Mouse (Mus musculus): ENCODE measurements around the gene Gm29427. TPM values are rescaled to one million over a fixed set of nuclear protein-coding genes. Genes with fewer than 3 reads are reported as not detected.

The Gm29427 gene
- polyA plus RNA-seq, 1 experiment from 2014 or later = 0.09 TPM

GRCm38 (mm10) chr1:130729153-130729552, 13.6 kb upstream of the Gm29427 start, which contains the start of gene Pfkfb2:
Gene Pfkfb2 (minus strand): TSS chr1:130729253.
- no peak for ATAC-seq
- H3K27ac ChIP-seq = no peak within 1 kb of the TSS
- H3K36me3 ChIP-seq = no peaks in the 10 kb centered on the region
- WGBS = 89% methylated on average over 2 of the region's 2 CpGs
- H3K4me3 ChIP-seq (replicated peaks) = no peak within 1 kb of the TSS
- H3K27me3 ChIP-seq = no peaks in the 10 kb centered on the region
- H3K4me1 ChIP-seq (replicated peaks) = 0 out of 2 replicates have a peak, but pooled peaks cover 12% of the 10 kb centered on the region
- no peak within 1 kb of the TSS for H3K4me2 ChIP-seq (replicated peaks)
- no peak within 1 kb of the TSS for H3K9ac ChIP-seq (replicated peaks)
- H3K9me3 ChIP-seq = no peaks in the 10 kb centered on the region

GRCm38 (mm10) chr1:130728708-130729107, 13.1 kb upstream of the Gm29427 start:
- WGBS = 91% methylated on average over 3 of the region's 3 CpGs
- no peak for ATAC-seq
- Histone ChIP-seq H3K36me3 (no peaks in the 10 kb centered on the region), H3K4me1 (replicated peaks) (0 out of 2 replicates have a peak, but pooled peaks cover 12% of the 10 kb centered on the region), H3K9me3 (no peaks in the 10 kb centered on the region), H3K27ac (no peak overlapping the region), H3K27me3 (no peaks in the 10 kb centered on the region), H3K9ac (replicated peaks) (no peak overlapping the region), H3K4me3 (replicated peaks) (no peak overlapping the region), H3K4me2 (replicated peaks) (no peak overlapping the region)

GRCm38 (mm10) chr1:130728070-130728469, 12.5 kb upstream of the Gm29427 start:
- no peak overlapping the region for H3K4me2 ChIP-seq (replicated peaks)
- no peaks in the 10 kb centered on the region for H3K36me3 ChIP-seq
- WGBS = 70% methylated on average over 1 of the region's 1 CpGs
- no peak overlapping the region for H3K4me3 ChIP-seq (replicated peaks)
- no peaks in the 10 kb centered on the region for H3K9me3 ChIP-seq
- no peak overlapping the region for H3K9ac ChIP-seq (replicated peaks)
- no peak overlapping the region for H3K27ac ChIP-seq
- no peaks in the 10 kb centered on the region for H3K27me3 ChIP-seq
- ATAC-seq = no peak
- 0 out of 2 replicates have a peak, but pooled peaks cover 12% of the 10 kb centered on the region for H3K4me1 ChIP-seq (replicated peaks)

GRCm38 (mm10) chr1:130726396-130726795, 10.8 kb upstream of the Gm29427 start:
- 0 out of 2 replicates have a peak, but pooled peaks cover 6% of the 10 kb centered on the region for H3K4me1 ChIP-seq (replicated peaks)
- no peaks in the 10 kb centered on the region for H3K27me3 ChIP-seq
- no peaks in the 10 kb centered on the region for H3K9me3 ChIP-seq
- no peaks in the 10 kb centered on the region for H3K36me3 ChIP-seq
- no peak overlapping the region for H3K9ac ChIP-seq (replicated peaks)
- no peak overlapping the region for H3K4me2 ChIP-seq (replicated peaks)
- H3K27ac ChIP-seq = no peak overlapping the region
- ATAC-seq = no peak
- H3K4me3 ChIP-seq (replicated peaks) = no peak overlapping the region
- 60% methylated on average over 2 of the region's 2 CpGs for WGBS

- Histone ChIP-seq H3K27me3 (no peaks in the 10 kb centered on the region), H3K9me3 (no peaks in the 10 kb centered on the region), H3K9ac (replicated peaks) (no peak overlapping the region), H3K4me2 (replicated peaks) (no peak overlapping the region), H3K4me1 (replicated peaks) (peaks cover 16% of the 10 kb centered on the region), H3K27ac (no peak overlapping the region), H3K4me3 (replicated peaks) (no peak overlapping the region), H3K36me3 (no peaks in the 10 kb centered on the region)
- 97% methylated on average over 5 of the region's 5 CpGs for WGBS
- ATAC-seq = no peak
Observed at GRCm38 (mm10) chr1:130724206-130724605, 8.6 kb upstream of the Gm29427 start.

- Histone ChIP-seq H3K4me1 (replicated peaks) (peaks cover 35% of the 10 kb centered on the region), H3K36me3 (no peaks in the 10 kb centered on the region), H3K4me3 (replicated peaks) (peak within 1 kb of the TSS; percentile 87), H3K9me3 (no peaks in the 10 kb centered on the region), H3K27me3 (0 out of 2 replicates have a peak, but pooled peaks cover 2% of the 10 kb centered on the region), H3K9ac (replicated peaks) (peak within 1 kb of the TSS; percentile 96), H3K4me2 (replicated peaks) (peak within 1 kb of the TSS; percentile 98), H3K27ac (peak within 1 kb of the TSS; percentile 76)
- WGBS = under 1% methylated on average over 54 of the region's 54 CpGs
- ATAC-seq = peak; percentile 73
Observed at GRCm38 (mm10) chr1:130717291-130717871, 1.8 kb upstream of the Gm29427 start, which contains the start of gene Yod1. Gene Yod1 (plus strand): TSS chr1:130717327.

- peak overlapping the region; percentile 96 for H3K9ac ChIP-seq (replicated peaks)
- peak overlapping the region; percentile 98 for H3K4me2 ChIP-seq (replicated peaks)
- H3K9me3 ChIP-seq = no peaks in the 10 kb centered on the region
- 0 out of 2 replicates have a peak, but pooled peaks cover 2% of the 10 kb centered on the region for H3K27me3 ChIP-seq
- under 1% methylated on average over 42 of the region's 42 CpGs for WGBS
- H3K4me1 ChIP-seq (replicated peaks) = peaks cover 35% of the 10 kb centered on the region
- peak overlapping the region; percentile 87 for H3K4me3 ChIP-seq (replicated peaks)
- H3K36me3 ChIP-seq = no peaks in the 10 kb centered on the region
- H3K27ac ChIP-seq = peak overlapping the region; percentile 76
- peak; percentile 8 for ATAC-seq
Observed at GRCm38 (mm10) chr1:130716513-130717290, 1.1 kb upstream of the Gm29427 start.

- peak overlapping the region; percentile 98 for H3K4me2 ChIP-seq (replicated peaks)
- peak overlapping the region; percentile 76 for H3K27ac ChIP-seq
- no peaks in the 10 kb centered on the region for H3K36me3 ChIP-seq
- 0 out of 2 replicates have a peak, but pooled peaks cover 2% of the 10 kb centered on the region for H3K27me3 ChIP-seq
- ATAC-seq = no peak; the same call in 1 of the 2 replicates
- peak overlapping the region; percentile 87 for H3K4me3 ChIP-seq (replicated peaks)
- peak overlapping the region; percentile 96 for H3K9ac ChIP-seq (replicated peaks)
- H3K4me1 ChIP-seq (replicated peaks) = peaks cover 35% of the 10 kb centered on the region
- H3K9me3 ChIP-seq = no peaks in the 10 kb centered on the region
- 1% methylated on average over 3 of the region's 3 CpGs for WGBS
Observed at GRCm38 (mm10) chr1:130716218-130716512, 566 bp upstream of the Gm29427 start.

- 81% methylated on average over 4 of the region's 4 CpGs for WGBS
- 0 out of 2 replicates have a peak, but pooled peaks cover 2% of the 10 kb centered on the region for H3K27me3 ChIP-seq
- ATAC-seq = no peak
- H3K9ac ChIP-seq (replicated peaks) = no peak overlapping the region
- H3K4me2 ChIP-seq (replicated peaks) = no peak overlapping the region
- H3K4me1 ChIP-seq (replicated peaks) = peaks cover 24% of the 10 kb centered on the region
- no peak overlapping the region for H3K27ac ChIP-seq
- no peak overlapping the region for H3K4me3 ChIP-seq (replicated peaks)
- peaks cover 5% of the 10 kb centered on the region; the same call in 1 of the 2 replicates for H3K36me3 ChIP-seq
- H3K9me3 ChIP-seq = no peaks in the 10 kb centered on the region
Observed at GRCm38 (mm10) chr1:130714046-130714445, 1.6 kb downstream of the Gm29427 start.

GRCm38 (mm10) chr1:130710283-130711080, 5.1 kb downstream of the Gm29427 start:
- Histone ChIP-seq H3K4me1 (replicated peaks) (peaks cover 10% of the 10 kb centered on the region), H3K27ac (no peak overlapping the region), H3K36me3 (peaks cover 36% of the 10 kb centered on the region), H3K9me3 (no peaks in the 10 kb centered on the region), H3K27me3 (0 out of 2 replicates have a peak, but pooled peaks cover 2% of the 10 kb centered on the region), H3K4me3 (replicated peaks) (no peak overlapping the region), H3K4me2 (replicated peaks) (no peak overlapping the region), H3K9ac (replicated peaks) (no peak overlapping the region)
- 92% methylated on average over 22 of the region's 22 CpGs for WGBS
- ATAC-seq = no peak

GRCm38 (mm10) chr1:130703613-130704012, 12.0 kb downstream of the Gm29427 start:
- WGBS = 85% methylated on average over 2 of the region's 2 CpGs
- H3K36me3 ChIP-seq = peaks cover 90% of the 10 kb centered on the region

More at GRCm38 (mm10) chr1:130703613-130704012, 12.0 kb downstream of the Gm29427 start:
- H3K27me3 ChIP-seq = no peaks in the 10 kb centered on the region
- no peak overlapping the region for H3K9ac ChIP-seq (replicated peaks)
- no peak for ATAC-seq
- H3K9me3 ChIP-seq = no peaks in the 10 kb centered on the region
- H3K27ac ChIP-seq = no peak overlapping the region
- H3K4me2 ChIP-seq (replicated peaks) = no peak overlapping the region
- no peak overlapping the region for H3K4me3 ChIP-seq (replicated peaks)
- no peaks in the 10 kb centered on the region for H3K4me1 ChIP-seq (replicated peaks)
